ENCODE assay signal across 8 mouse cellular contexts in genomic region chr9:118489579-118490019, GRCm38 (mm10). TPM values are rescaled to one million over a fixed set of nuclear protein-coding genes. Genes with fewer than 3 reads are reported as not detected.
DNase-seq lines count a peak whose midpoint lies in the region; ATAC-seq and TF ChIP-seq lines count a peak whose summit lies in the region.

No protein-coding gene starts in this region.

- no peaks in the 10 kb centered on the region for H3K9me3 ChIP-seq in hindbrain, embryonic 16.5 days (ENCODE audit: control insufficient read depth, low read length)

- H3K9ac ChIP-seq in hindbrain, embryonic 16.5 days (ENCODE audit: low read depth, low read length): peak overlapping the region; percentile 10; the same call in 1 of the 2 replicates

- DNase-seq in left cerebral cortex, adult 2 months (ENCODE audit: extremely low spot score in 1 of 2, low spot score in 2 of 2): peak; percentile 70 to 74
- DNase-seq in left cerebral cortex, adult 11 months (ENCODE audit: low spot score): no peak
- DNase-seq in cerebellum, postnatal 25 days: peak; percentile 87 to 88
- peak; percentile 75 for DNase-seq in gastrocnemius, adult 2 months
- DNase-seq in layer of hippocampus, postnatal 36 days: peak; percentile 67 to 70
- DNase-seq in right cerebral cortex, postnatal 4 days: peak; percentile 77

- no peaks in the 10 kb centered on the region for H3K36me3 ChIP-seq in hindbrain, embryonic 16.5 days (ENCODE audit: control insufficient read depth, insufficient read depth, low read length)

- H3K4me1 ChIP-seq in hindbrain, embryonic 16.5 days (ENCODE audit: control insufficient read depth, insufficient read depth, low read depth, low read length): peaks cover 18% of the 10 kb centered on the region

- 0% methylated on average over 16 of the region's 16 CpGs for WGBS in hindbrain, embryonic 16.5 days

- H3K27ac ChIP-seq in left cerebral cortex, adult 2 months: no peak overlapping the region
- no peak overlapping the region for H3K27ac ChIP-seq in gastrocnemius, adult 2 months
- H3K27ac ChIP-seq in hindbrain, embryonic 16.5 days (ENCODE audit: low read depth, low read length): no peak overlapping the region

- no peak overlapping the region for H3K4me3 ChIP-seq in left cerebral cortex, adult 2 months
- H3K4me3 ChIP-seq in gastrocnemius, adult 2 months: peak overlapping the region; percentile 68
- peak overlapping the region; percentile 33 for H3K4me3 ChIP-seq in hindbrain, embryonic 16.5 days (ENCODE audit: low read length)

- TF ChIP-seq CTCF in left cerebral cortex, adult 2 months (IDR thresholded peaks at IDR 0.05): peak; percentile 94
- TF ChIP-seq CTCF in gastrocnemius, adult 2 months (IDR thresholded peaks at IDR 0.05): peak; percentile 94

- peak overlapping the region; percentile 57 for H3K4me2 ChIP-seq in hindbrain, embryonic 16.5 days (ENCODE audit: low read length)

- H3K27me3 ChIP-seq in hindbrain, embryonic 16.5 days (replicated peaks; ENCODE audit: control insufficient read depth, insufficient read depth, low read length): peaks cover 16% of the 10 kb centered on the region

- ATAC-seq in hindbrain, embryonic 16.5 days: peak; percentile 86
- ATAC-seq in megakaryocyte, adult 5-6 weeks (ENCODE audit: poor library complexity, severe bottlenecking): peak; percentile 86

- intact Hi-C loops in left cerebral cortex, adult 2 months (cut with DNase I): loop anchor here (1.0 kb wide), 2 partner anchors 390 to 436 kb away; no protein-coding TSS in a partner anchor
- intact Hi-C loops in gastrocnemius, adult 2 months (cut with DNase I): loop anchor here (2.0 to 10.0 kb wide), 2 partner anchors 325 to 437 kb away; no protein-coding TSS in a partner anchor

RNA-seq across cellular contexts. Expression of gene Eomes, which starts 11.6 kb away (rescaled TPM):
- total RNA-seq in left cerebral cortex, adult 2 months (2021): under 1 TPM in 1 of 2 experiments, not detected in 1; 0.16 TPM
- total RNA-seq in gastrocnemius, adult 2 months (2021): not detected
- polyA plus RNA-seq in hindbrain, embryonic 16.5 days (2015; fragmentation: Nextera tagmentation; extraction: Ambion mirVana): 1.9 and 3.1 TPM in 2 replicates
- 1 to 10 TPM in 1 of 2 experiments, under 1 TPM in 1; 0.77 to 1.2 TPM for total RNA-seq in layer of hippocampus, postnatal 36 days (2021)
- 0.78 and 1.3 TPM in 2 replicates for total RNA-seq in megakaryocyte, adult 5-6 weeks (2015)
- 0.37 and 1.8 TPM in 2 replicates for total RNA-seq in megakaryocyte, adult 5-6 weeks (2017)

RNA-seq across cellular contexts. Expression of gene Golga4, which starts 16.5 kb away (rescaled TPM):
- 100 to 1,000 TPM; 108 to 110 TPM for total RNA-seq in left cerebral cortex, adult 2 months (2021)
- total RNA-seq in gastrocnemius, adult 2 months (2021): 100 to 1,000 TPM; 397 to 426 TPM
- polyA plus RNA-seq in hindbrain, embryonic 16.5 days (2015; fragmentation: Nextera tagmentation; extraction: Ambion mirVana): 36.5 and 38.9 TPM in 2 replicates
- 10 to 100 TPM; 81.9 to 86.8 TPM for total RNA-seq in layer of hippocampus, postnatal 36 days (2021)
- total RNA-seq in megakaryocyte, adult 5-6 weeks (2015): 20.7 and 27.3 TPM in 2 replicates
- 46.0 and 57.2 TPM in 2 replicates for total RNA-seq in megakaryocyte, adult 5-6 weeks (2017)
